Mouse (Mus musculus): ENCODE results near the gene Mup2. TPM values are rescaled to one million over a fixed set of nuclear protein-coding genes. Genes with fewer than 3 reads are reported as not detected.
"Not testable (repeated sequence)": the region's sequence is repeated elsewhere in the genome, so short reads cannot be mapped to it uniquely, and the experiment has no call there.

Mup2 gene
- polyA plus RNA-seq (2015; fragmentation: Nextera tagmentation; extraction: Ambion mirVana) = not detected in 2 replicates

- not testable (repeated sequence) for H3K9me3 ChIP-seq (replicated peaks); H3K4me1 ChIP-seq (replicated peaks); H3K9ac ChIP-seq; H3K4me3 ChIP-seq (replicated peaks); H3K36me3 ChIP-seq (replicated peaks); H3K4me2 ChIP-seq; H3K27ac ChIP-seq (replicated peaks); H3K27me3 ChIP-seq; ATAC-seq (ENCODE audit: insufficient read depth)
Observed at GRCm38 (mm10) chr4:60154189-60154588, at the start of gene Mup2. Mup2 (minus strand) TSS chr4:60154289.

Other genes starting within 250 kb of the Mup2 start
- gene Slc46a2, start 239.2 kb downstream of the Mup2 start, polyA plus RNA-seq (2015; fragmentation: Nextera tagmentation; extraction: Ambion mirVana) = not detected in 2 replicates
- gene Mup4, start 193.6 kb downstream of the Mup2 start, polyA plus RNA-seq (2015; fragmentation: Nextera tagmentation; extraction: Ambion mirVana) = not detected in 2 replicates
- not detected in 2 replicates for gene Mup6, start 190.0 kb downstream of the Mup2 start, polyA plus RNA-seq (2015; fragmentation: Nextera tagmentation; extraction: Ambion mirVana)
- gene Mup7, start 83.8 kb downstream of the Mup2 start, polyA plus RNA-seq (2015; fragmentation: Nextera tagmentation; extraction: Ambion mirVana) = not detected in 2 replicates
- not detected in 2 replicates for gene Mup8, start 68.3 kb upstream of the Mup2 start, polyA plus RNA-seq (2015; fragmentation: Nextera tagmentation; extraction: Ambion mirVana)

All from liver, embryonic 15.5 days (tissue).